In genomic region chr5:118326837-118327541, GRCm38 (mm10) we compare ENCODE assay signal across 7 mouse cellular contexts.
DNase-seq lines count a peak whose midpoint lies in the region; ATAC-seq lines count a peak whose summit lies in the region.

No protein-coding gene starts in this region.

- H3K4me2 ChIP-seq in limb, embryonic 12.5 days, result peak overlapping the region; percentile 59
- H3K4me2 ChIP-seq in midbrain, embryonic 16.5 days (ENCODE audit: low read length), result peak overlapping the region; percentile 53

- no peaks in the 10 kb centered on the region for H3K36me3 ChIP-seq in limb, embryonic 12.5 days
- no peaks in the 10 kb centered on the region for H3K36me3 ChIP-seq in midbrain, embryonic 16.5 days (ENCODE audit: control insufficient read depth, insufficient read depth, low read length)

- no peak overlapping the region for H3K9ac ChIP-seq in limb, embryonic 12.5 days (replicated peaks)
- peak overlapping the region; percentile 26; the same call in 1 of the 2 replicates for H3K9ac ChIP-seq in midbrain, embryonic 16.5 days (ENCODE audit: low read depth, low read length)

- H3K4me1 ChIP-seq in brown adipose tissue, adult 24 weeks (ENCODE audit: control insufficient read depth, insufficient read depth, insufficient read length, low read length), result peaks cover 5% of the 10 kb centered on the region
- H3K4me1 ChIP-seq in limb, embryonic 12.5 days (replicated peaks), result peaks cover 42% of the 10 kb centered on the region
- H3K4me1 ChIP-seq in midbrain, embryonic 16.5 days (ENCODE audit: control insufficient read depth, insufficient read depth, low read length), result peaks cover 24% of the 10 kb centered on the region

- peak overlapping the region; percentile 32 for H3K4me3 ChIP-seq in brown adipose tissue, adult 24 weeks (ENCODE audit: insufficient read depth, low read depth, low read length)
- peak overlapping the region; percentile 29 for H3K4me3 ChIP-seq in limb, embryonic 12.5 days (replicated peaks)
- peak overlapping the region; percentile 23 for H3K4me3 ChIP-seq in midbrain, embryonic 16.5 days (ENCODE audit: low read depth, low read length)

- H3K9me3 ChIP-seq in limb, embryonic 12.5 days, result 0 out of 2 replicates have a peak, but pooled peaks cover 3% of the 10 kb centered on the region
- no peaks in the 10 kb centered on the region for H3K9me3 ChIP-seq in midbrain, embryonic 16.5 days (replicated peaks; ENCODE audit: control insufficient read depth, low read length, poor library complexity, severe bottlenecking)

- ATAC-seq in frontal cortex, adult (ENCODE audit: low TSS enrichment), result peak; percentile 50
- ATAC-seq in limb, embryonic 12.5 days (ENCODE audit: insufficient number of reproducible peaks, insufficient read depth, low FRiP score, low TSS enrichment, low read depth), result no peak
- ATAC-seq in midbrain, embryonic 16.5 days, result no peak

- peak; percentile 91 for DNase-seq in ES-CJ7 (ENCODE audit: low read depth, low spot score)
- DNase-seq in induced T-regulatory cell, adult 2 months (ENCODE audit: low read depth), result peak; percentile 76
- DNase-seq in thymus, postnatal 0 days (ENCODE audit: low spot score), result peak; percentile 71

- H3K27ac ChIP-seq in brown adipose tissue, adult 24 weeks (replicated peaks; ENCODE audit: low read depth, low read length), result no peak overlapping the region
- H3K27ac ChIP-seq in limb, embryonic 12.5 days, result peak overlapping the region; percentile 72
- H3K27ac ChIP-seq in midbrain, embryonic 16.5 days (ENCODE audit: low read length), result peak overlapping the region; percentile 67

- WGBS in limb, embryonic 12.5 days, result under 1% methylated on average over 18 of the region's 18 CpGs
- WGBS in midbrain, embryonic 16.5 days, result under 1% methylated on average over 18 of the region's 18 CpGs

- peaks cover 12% of the 10 kb centered on the region for H3K27me3 ChIP-seq in limb, embryonic 12.5 days
- 0 out of 2 replicates have a peak, but pooled peaks cover 3% of the 10 kb centered on the region for H3K27me3 ChIP-seq in midbrain, embryonic 16.5 days (ENCODE audit: control insufficient read depth, insufficient read depth, low read depth, low read length)
